Mouse (Mus musculus) cerebellum, adult 8-10 months (tissue): ENCODE data around the gene Ttc7.

Source experiments
- DNase-seq: peaks from one replicate; pipeline ENCODE4 v3.0.0; 2022

Ttc7 gene

DNA sequence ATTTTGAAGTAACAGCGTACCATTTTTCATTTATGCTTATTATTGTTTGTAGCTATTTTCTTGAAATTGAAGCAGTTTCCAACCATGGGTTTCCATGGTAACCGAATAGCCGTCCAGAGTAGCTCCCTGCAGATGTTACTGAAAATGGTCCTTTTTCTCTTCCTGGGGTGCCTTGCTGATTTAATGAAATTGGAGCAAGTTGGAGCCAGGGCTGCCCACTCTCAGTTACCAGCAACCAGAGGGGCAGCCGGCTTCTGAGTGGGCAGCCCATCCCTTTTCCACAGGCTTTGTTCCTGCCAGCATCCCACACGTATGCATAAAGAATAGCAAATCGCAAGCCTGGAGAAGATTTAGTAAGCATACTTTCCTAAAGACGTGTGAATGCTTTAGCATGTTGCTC is 89.5 kb downstream of the Ttc7 start:
- DNase-seq: no peak

DNA sequence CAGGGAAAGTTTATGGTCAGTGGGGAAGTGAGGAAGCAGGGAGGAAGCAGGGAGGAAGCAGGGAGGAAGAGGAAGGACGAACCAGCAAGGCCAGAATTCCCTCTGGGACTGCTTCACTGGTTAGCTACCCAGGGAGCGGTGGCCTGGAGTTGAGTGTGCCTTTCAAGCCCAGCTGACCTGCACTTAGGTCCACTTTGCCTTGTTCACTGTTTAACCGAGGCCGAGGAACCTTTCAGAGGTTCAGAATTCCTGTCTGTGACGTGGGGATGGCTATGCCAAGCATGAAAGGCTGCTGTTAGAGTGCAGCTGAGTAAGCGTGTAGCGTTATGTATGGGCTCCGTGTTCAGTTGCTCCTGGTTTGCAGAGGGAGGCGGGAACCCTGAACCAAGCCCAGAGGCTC is 90.6 kb downstream of the Ttc7 start:
- DNase-seq: no peak

DNA sequence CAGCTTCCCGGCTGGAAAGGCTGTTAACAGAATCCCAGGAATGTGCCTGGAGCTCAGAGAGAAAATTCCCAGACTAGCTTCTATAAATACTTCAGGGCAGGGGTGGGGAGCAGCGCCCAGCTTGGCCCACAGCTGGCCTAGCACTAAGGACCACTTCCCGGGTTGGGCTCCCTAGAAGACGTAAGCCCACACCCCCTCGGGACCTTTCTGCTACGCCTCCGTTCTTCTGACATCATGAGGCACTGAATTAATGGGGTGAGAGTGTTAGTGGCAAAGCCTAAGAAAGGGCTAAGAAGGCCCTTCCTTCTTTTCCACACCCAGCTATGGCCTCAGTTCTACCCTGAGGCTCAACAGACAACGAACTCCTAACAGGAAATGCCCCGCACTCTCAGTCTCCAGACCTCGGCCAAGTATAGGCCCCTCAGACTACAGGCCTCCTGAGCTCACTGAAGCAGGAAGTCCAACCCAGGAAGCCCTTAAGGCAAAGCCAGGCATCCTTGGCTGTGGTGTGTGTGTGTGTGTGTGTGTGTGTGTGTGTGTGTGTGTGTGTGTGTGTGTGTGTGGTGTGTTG is 93.3 kb downstream of the Ttc7 start:
- no peak for DNase-seq

DNA sequence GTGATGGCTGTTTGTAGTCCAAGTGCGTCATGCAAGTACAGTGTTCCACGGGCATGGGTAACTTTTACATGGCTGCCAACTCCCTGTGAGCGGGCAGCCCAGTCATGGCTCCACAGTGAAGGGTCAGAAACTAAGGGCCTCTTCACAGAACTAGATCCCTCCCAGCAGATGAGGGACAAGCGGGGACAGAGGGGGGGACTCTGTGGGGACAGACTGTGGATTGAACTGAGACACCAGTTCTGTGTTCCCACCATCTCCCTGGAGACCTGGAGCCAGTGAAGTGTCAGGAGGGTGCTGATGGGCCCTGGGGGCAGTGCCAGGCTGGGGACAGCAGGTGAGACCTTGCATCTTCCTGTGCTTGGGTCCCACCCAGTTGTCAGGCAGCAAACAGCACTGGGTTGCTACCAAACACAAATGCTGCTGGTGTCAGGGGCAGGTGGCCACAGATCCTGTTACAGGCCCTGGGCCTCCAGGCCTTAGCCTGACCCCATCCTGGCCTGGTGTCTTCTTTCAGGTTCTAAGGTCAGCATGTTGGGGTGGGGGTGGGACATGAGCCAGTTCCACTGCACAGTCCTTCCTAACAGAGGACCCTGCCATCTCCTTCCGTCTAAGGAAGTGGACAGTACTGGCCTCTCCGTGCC is 94.3 kb downstream of the Ttc7 start:
- no peak for DNase-seq

GRCm38 (mm10) chr17:87377536-87377935 is 94.8 kb downstream of the Ttc7 start:
- no peak for DNase-seq

GRCm38 (mm10) chr17:87378354-87379159 is 95.9 kb downstream of the Ttc7 start:
- no peak for DNase-seq

DNA sequence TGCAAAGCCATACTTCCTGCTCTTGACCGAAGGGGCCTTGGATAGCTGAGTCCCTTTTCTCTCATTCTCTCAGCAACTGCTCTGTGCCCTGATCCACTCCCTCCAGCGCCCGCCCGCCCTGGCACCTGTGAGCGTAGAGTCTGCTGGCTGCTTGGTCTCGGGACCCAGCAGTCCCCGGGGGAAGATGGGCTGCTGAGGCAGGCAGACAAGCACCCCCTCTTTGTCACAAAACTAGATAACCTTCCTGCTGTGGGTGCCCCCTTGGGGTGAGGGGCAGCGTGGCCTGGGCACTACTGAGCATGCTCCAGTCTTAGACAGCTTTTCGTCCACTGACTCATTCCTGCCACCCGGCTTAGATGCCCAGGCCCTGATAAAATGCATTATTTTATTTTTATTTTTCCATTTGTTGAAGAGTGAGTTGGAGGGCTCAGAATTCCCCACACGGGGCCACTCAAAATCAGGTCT is 96.5 kb downstream of the Ttc7 start:
- no peak for DNase-seq

DNA sequence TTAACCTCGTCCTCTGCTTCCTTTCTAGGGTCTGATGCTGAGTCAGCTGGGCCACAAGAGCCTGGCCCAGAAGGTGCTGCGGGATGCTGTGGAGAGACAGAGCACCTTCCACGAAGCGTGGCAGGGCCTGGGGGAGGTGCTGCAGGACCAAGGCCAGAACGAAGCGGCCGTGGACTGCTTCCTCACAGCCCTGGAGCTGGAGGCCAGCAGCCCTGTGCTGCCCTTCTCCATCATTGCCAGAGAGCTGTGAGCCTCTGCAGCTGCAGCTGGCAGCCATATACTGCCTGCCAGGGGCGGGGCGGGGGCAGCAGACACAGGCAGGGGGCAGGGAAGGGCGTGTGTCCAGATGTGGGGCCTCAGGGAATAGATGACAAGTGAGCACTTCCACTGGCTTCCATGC is 97.1 kb downstream of the Ttc7 start:
- no peak for DNase-seq

DNA sequence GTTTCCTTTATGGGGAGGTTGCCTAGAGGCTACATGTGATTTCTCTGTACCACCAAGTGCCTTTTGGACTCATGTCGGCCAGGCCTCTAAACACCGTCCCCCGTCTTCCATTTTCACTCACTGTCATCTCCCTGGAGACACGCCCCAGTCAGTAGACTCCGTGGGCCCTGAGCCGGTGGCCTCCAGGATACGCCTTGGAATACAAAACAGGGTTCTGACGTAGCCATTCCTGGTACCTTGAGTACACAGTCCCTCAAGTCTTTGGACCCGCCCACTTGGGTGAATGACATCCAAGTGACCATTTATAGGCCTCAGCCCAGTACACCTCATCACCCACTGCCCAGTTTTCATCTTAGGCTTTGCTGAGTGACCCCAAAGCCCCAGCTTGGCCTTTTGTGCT is 98.0 kb downstream of the Ttc7 start:
- no peak for DNase-seq

- DNase-seq: no peak
These were observed 103.1 kb downstream of the Ttc7 start for GRCm38 (mm10) chr17:87385835-87386234.

DNA sequence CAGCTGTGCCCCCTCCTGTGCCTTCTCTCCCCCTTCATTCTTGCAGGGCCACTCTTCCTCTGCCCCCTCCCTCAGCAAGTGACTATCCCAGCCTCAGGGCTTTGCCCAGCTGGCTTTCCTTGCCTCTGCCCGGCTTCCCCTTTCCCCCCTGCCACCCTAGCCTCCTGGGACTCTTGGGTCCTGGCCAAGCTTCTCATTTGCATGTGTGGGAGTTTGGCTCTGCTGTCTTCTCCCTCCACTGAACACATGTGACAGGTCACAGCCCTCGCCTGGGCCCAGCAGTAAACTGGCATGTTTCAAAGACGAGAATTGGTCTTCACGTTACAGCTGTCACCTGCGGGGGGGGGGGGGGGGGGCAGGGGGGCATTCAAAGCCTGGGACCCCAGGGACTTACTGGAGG is 104.4 kb downstream of the Ttc7 start:
- DNase-seq: no peak

DNA sequence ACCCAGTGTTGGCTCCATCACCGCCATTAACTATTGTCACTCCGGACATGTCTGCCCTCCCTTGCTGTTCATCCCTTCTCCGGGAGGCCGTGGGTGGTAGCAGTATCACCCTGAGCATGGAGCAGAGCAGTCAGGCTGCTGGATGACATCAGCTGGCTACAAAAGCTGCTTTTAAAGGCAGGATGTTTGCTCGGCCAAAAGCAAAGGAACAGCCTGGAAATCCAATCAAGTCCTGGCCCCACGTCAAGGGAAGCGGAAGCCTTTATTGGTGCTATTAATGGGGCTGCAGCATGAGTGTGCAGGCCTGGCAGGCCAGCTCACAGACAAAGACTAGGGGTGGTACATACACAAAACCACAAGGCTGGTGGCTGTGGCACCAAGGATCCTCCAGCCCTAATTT is 108.6 kb downstream of the Ttc7 start:
- DNase-seq: no peak

GRCm38 (mm10) chr17:87397088-87397487 is 114.4 kb downstream of the Ttc7 start:
- no peak for DNase-seq

- no peak for DNase-seq
These were observed 119.8 kb downstream of the Ttc7 start for GRCm38 (mm10) chr17:87402444-87402843.

DNA sequence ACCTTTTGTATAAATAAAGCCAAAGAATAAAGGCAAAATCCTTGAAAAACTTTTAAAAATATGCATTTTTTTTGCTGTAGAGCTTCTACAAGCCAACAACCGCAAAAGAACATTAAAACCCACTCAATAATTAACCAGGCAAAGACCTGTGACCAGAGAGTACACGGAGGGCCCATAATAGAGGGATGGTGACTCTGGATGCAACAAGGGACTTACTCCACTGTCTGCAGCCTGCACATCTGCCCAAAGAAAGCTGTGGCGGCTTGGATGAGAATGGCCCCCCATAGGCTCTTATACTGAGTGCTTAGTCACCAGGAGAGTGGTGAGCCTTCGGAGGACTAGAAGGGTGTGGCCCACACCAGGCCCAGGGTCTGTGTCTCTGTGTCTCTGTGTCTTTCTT is 120.8 kb downstream of the Ttc7 start:
- DNase-seq: no peak

- DNase-seq: no peak
These were observed 122.9 kb downstream of the Ttc7 start for GRCm38 (mm10) chr17:87405576-87405975.

- DNase-seq: no peak
These were observed 124.0 kb downstream of the Ttc7 start for GRCm38 (mm10) chr17:87406646-87407045.

DNA sequence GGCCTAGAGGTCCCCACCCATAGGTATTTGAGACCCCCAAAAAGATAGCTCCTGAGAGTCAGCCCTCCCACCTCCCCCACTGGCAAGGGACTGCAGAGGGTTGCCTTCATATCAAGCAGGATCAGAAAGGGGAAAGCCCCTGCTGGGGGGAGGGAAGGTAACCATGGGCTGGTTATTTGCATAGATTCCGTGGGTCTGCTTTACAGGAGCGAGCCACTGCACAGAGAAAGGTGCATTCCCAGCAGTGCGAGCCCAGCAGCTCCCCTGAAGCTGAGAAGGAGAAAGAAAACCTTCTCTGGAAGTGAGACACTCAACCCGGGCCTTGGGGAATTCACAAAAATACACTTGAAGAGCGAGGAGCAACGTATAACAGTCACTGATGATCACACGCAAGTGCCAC is 135.4 kb downstream of the Ttc7 start:
- DNase-seq: no peak

- no peak for DNase-seq
These were observed 144.8 kb downstream of the Ttc7 start, which contains the start of gene Stpg4 for GRCm38 (mm10) chr17:87427511-87427910. Gene Stpg4, minus strand, starts transcription at chr17:87427741.

- no peak for DNase-seq
These were observed 146.7 kb downstream of the Ttc7 start for GRCm38 (mm10) chr17:87429431-87429830.
